Mouse (Mus musculus) cerebellum, adult 9-11 months (tissue): ENCODE measurements around the gene Ptprt.
"Not testable (repeated sequence)": the region's sequence is repeated elsewhere in the genome, so short reads cannot be mapped to it uniquely, and the experiment has no call there.

Experiments used
- DNase-seq: peaks from one replicate; pipeline ENCODE4 v3.0.0; 2022

Ptprt gene

DNA sequence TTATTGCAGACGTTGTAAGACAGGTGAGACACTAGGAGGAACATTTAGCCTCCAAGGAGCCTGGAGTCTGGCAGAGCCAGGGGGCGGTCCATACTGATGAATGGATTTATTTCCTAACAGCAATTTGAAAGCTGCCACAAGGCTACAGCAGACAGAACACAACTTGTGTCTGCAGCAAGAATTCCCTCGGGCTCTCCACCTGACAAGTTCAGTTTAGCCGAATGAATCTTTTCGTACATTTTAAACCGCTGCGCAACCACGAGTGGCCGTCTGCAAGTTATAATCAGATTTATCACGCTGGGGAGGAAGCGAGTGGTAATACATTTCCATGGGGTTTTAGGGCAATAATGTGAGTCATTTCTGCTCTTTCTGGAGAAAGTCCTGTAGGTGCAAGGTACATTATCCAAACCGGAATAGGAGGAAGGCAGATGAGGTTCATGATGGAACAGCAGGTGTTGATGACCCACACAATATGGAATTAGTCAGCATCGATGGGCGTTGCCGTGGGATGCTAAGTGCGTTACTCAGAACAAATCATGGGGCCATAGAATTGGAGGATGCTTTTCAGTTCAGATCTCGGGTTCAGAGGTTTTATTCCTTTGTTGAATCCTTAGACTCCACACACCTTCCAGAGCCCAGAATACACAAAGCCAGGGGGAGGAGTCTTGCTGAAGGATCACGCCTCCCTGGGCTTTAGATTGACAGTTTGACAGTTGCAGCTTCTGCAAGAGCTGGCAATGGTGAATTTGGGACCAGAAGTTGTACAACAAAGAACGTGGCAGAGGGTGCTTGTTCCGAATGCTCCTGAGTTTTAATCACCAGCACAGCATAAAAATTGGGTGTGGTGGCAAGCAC, 478.1 kb downstream of the Ptprt start:
- no peak for DNase-seq

DNA sequence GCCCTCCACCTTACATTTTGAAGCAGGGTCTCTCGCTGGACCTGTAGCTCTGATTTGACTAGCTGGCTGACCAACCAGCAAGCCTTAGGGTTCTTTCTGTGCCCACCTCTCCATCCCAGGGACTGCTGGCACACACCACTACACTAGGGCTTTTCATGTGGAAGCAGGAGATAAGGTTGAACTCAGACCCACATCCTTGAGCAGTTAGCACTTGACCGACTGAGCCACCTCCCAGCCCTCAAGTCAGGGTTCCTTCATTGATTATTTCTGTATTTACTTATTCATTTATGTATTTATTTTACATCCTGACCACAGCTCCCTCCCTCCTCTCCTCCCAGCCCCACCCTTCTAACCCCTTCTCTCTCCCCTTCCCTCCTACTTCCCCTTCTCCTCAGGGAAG, 479.1 kb downstream of the Ptprt start:
- no peak for DNase-seq

DNA sequence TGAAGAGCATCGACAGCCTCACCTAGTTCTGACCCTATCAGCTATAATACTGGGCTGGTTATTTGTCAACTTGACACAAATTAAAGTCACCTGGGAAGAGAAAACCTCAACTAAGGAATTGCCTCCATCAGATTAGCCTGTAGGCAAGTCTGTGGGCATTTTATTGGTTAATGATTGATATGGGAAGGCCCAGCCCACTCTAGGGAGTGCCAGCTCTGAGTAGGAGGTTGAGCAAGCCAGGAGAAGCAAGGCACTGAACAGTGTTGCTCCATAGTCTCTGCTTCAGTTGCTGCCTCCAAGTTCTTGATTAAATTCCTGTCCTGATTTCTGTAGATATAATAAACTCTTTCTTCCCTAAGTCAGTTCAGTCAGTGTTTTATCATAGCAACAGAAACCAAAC, 488.4 kb downstream of the Ptprt start:
- no peak for DNase-seq

DNA sequence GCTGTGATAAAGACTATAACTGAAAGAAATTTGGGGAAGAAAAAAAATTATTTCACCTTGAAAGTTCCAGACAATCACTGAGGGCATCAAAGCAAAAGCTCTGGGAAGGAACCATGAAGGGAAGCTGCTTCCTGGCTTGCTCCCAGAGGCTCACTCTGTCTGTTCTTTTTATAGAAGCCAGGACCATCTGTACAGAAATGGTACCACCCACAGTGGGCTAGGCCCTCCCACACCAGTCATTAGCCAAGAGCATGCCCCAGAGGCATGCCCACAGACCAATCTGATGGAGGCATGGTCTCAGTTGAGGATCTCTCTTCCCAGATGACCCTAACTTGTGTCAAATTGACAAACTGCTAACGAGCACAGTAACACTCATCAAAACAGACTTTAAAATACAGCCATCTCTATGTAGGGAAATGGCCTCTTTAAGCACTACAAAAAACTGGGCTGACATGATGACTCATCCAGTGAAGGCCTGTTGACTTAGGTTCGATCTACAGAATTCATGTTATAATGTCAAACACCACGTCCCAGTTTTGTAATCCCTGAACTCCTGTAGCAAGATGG, 519.0 kb downstream of the Ptprt start:
- peak; percentile 18 for DNase-seq

DNA sequence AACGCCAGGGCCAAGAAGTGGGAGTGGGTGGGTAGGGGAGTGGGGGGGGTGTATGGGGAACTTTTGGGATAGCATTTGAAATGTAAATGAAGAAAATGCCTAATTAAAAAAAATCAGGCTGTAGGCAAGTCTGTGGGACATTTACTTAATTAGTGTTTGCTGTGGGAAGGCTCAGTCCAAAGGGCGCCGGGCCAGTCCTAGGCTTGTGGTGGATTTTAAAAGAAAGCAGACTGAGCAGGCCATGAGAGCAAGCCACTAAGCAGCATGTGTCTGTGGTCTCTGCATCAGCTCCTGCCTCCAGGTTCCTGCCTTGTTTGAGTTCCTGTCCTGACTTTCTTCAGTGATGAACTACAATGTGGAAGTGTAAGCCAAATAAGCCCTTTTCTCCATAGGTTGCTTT, 524.8 kb downstream of the Ptprt start:
- not testable (repeated sequence) for DNase-seq

DNA sequence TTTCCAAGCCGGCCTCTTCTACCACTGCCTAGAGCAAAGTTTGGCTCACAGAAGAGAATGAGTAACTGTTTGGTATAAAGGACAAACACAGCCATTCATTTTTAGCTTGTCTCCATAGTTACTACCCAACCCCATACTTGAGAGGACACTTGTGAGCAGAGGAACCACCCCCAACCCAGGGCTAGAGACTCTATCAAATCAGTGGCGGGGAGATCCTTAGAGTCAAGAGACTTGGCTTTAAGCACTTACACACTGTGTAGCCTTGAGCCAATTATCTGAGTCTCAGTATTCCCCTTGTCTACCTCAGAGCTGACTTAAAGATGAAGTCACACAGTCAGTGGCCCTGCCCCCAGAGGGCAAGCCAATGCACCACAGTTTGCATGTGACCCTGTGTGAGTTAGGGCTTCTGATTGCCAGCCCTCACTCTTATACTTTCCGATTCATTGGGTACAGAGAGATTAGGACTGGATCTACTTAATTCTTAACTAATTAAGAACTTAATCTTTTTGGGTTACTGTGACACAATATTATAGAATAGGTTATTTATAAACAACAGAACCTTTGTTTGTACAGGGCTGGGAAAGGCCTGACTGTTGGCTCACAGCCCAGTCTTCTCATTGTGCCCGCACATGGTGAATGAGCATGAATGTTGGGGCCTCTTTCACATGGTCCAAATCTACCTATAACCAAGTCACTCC, 529.2 kb downstream of the Ptprt start:
- DNase-seq: no peak

DNA sequence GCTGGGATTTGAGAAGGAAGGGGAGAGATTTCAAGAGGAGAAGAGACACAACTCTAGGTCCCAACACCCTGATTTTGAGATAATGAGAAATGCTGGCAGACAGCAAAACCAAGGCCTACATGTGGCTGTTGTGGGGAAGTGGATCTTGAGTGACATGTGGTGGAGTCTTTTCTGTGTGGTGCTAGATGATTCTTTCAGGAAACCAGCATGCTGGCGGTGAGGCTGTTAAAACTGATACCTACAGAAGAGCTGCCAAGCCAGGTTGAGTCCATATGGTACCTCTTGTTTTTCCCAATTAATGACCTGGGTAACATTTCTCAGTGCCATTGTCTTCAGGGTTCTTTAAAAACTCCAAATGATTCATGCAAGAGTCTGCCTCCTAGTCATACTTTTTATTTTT, 531.1 kb downstream of the Ptprt start:
- peak; percentile 56 for DNase-seq

DNA sequence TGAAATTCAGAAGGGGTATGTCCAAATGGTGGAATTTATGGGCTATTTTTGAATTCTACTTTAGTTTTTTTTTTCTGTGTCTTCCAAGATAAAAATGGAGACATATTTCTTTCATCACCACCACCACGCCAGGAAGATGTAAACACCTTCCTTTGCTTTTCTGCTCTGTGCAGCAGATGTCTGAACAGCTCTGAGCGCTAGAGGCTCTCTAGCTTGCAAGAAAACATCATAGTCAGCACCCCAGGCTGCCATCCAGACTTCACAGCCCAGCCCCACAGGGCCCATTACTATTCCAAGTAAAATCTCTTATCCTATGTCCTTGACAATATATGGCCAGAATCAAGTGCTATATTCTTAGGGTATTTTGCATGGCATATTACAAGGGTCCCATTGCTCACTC, 542.9 kb downstream of the Ptprt start:
- no peak for DNase-seq

DNA sequence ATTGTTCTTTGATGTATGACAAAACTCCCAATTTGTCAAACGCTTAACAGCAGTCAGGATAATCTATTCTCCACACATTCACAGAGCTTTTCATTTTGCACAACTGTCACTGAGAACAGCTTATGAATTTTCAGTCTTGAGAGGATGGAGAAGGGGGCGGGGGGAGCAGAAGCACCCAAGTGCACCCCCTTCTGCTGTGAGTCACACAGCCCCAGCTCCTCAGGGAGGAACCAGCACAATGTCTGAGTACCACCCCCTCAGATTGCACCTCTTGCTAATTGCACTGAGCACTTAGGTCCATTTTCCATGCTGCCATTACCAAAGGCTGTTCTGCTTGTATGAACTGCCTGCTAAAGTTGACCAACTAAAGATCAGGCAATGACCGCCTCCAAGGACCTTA, 578.6 kb downstream of the Ptprt start:
- DNase-seq: no peak

DNA sequence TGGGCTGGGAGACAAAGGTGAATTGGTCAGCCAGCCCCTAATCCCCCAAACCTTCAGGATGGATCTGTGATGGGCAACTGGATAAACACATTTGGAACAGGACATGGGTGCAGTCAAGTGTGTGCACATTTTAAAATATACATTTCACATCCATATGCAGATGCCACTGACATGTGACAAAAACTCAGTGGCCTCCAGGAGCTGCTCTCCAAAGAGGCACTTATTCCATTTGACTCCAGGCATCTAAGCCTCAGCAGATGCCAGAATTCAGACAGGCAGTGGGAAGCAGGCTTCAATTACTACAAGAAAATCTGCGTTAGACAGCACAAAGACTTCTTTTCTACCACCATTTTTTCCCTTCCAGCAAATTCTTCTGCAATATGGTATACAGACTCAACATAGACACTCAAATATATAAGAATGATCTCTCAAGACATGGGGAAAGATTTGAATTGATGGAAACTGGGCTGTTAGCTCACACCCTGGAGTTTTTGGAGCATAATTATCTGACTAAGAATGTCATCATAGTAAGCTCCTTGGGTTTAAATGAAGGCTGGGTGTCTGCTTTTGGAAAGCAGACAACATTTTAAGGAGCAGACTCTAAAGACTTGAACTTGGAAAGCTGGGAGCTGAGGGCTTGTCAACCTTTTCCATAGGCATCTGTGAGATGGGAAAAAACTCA, 580.1 kb downstream of the Ptprt start:
- DNase-seq: no peak

DNA sequence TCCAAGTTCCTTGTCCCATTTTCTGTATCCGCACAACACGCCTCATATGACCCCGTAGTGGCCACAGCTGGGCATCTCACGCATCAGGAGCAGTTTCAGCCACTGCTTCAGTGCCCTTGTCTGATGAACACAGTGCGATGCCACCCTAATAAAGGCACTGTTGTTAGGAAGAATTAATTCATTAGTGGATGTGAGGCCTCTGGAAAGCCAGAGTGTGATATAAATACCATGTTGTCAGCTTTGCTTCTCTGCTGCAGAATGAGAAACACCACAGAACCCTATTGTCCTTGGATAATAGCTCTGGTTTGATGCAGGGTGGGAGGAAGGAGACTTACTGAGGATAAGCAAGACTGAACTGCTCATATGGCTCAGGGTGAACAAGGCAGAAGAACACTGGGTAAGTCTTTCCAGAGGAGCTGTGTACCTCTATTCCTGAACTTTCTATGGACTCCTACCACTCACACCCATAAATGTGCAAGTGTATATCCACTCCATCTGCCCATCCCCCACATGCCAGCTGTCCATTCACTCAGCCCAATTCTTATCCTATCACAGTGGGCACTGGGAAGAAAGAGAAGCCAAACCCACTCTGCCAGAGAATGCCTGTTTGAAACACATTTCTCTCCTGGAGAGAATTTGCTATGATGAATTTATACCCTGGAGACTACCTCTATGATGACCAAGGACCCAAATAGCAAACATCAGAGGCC, 582.2 kb downstream of the Ptprt start:
- peak; percentile 4 for DNase-seq

DNA sequence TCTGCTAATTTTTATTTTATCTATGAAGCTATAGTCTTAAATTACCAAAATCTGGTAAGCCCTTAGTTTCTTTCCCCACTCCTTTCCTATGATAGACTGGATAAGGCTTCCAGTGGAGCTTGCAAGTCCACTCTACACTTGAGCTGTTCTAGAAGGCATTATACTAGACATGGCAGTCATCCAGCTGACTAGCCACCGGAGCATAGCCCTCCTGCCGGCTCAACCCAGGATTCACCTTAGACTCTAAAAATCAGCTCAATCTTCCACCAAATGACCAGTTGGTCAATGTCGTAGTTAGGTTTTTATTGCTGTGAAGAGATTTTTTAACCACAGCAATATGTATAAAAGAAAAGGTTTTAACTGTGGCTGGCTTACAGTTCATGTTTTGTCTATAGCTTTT, 608.1 kb downstream of the Ptprt start:
- no peak for DNase-seq

DNA sequence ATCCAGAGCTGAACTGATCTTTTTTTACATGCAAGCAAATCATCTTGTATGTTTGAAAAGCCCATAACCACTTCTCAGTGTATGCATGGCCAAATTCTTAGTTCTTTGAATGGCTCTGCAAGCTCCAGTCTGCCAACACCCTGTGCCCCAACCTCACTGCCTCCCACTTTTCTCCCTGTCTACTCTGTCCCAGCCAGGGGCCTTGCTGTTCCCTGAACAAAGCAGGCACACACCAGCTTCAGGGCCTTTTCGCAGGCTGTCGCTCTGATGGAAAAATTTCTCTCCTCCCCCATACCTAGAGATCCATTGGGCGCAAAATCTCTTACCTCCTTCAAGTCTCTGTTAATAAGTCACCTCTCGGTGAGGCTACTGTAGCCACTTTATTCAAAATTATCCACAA, 610.7 kb downstream of the Ptprt start:
- no peak for DNase-seq

DNA sequence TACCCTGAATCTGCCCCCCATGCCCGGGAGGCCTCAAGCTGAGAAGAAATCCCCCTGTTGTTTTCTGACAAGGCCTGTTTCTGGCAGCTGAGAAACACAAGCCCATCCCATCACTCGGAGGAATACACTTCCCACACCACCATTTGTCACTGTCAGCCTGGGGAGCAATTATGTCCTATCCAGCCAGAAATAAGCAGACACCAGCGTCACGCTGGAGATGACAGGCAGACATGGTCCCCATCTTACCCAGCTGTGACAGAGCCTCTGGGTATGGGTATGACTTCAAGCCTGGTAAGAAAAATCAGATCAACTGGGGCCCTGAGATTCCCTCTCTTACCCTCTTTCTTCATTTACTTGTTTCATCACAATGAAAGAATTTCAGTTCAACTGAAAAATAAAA, 625.3 kb downstream of the Ptprt start:
- DNase-seq: no peak

DNA sequence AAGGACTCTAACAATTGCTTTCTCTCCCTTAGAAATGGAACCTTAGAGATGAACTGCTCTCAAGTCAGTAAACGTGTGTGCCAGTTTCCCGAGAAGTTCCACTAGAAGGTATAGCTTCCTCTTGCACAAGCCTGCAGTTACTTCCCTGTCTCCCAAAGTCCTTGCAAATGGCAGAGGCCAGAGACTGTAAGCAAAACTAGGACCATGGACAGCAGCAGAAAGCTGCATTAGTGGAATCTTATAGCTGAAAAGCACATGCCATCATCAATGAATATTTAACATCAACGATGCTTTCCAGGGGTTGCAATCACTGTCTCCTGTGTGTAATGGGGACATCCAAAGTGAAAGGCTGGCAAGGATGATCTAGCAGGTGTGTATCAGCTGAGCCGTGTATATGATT, 629.3 kb downstream of the Ptprt start:
- DNase-seq: no peak

DNA sequence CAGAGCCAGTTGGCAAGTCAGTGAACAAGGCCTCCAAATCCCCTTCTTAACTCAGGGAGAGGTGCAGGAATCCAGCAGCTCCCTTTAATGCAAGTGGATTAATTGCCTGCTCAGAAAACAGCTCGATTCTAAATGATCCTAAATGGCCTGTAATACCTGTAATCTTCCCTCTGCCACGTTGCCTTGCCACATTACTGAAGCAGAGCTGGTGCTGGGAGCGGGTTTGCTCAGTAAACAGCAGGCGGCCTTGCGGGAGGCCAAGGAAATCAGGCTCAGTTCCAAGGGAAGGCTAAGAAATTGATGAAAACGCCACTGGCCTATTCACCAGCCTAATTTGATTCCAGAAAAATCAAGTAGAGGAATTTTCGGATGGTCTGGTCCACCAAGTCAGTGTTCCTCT, 659.9 kb downstream of the Ptprt start:
- DNase-seq: peak; percentile 41

DNA sequence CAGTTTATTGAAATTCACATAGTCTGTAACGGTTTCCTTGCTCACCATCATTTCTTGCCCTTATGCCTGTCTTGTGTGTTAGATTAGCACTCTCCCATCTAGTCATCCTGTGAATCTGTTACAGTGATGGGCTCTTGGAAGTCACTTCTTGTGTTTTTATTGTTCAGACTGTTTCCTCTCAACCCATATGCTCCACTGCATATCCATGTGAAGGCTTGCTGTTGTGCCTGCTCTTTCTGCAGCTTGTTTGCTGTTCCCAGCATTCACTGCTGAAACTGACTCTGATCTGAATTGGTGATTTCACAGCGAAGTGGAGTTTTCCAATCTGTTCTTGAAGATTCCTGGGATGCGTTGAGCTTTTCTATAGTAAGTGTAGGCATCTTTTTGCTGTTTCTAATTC, 678.6 kb downstream of the Ptprt start:
- no peak for DNase-seq

DNA sequence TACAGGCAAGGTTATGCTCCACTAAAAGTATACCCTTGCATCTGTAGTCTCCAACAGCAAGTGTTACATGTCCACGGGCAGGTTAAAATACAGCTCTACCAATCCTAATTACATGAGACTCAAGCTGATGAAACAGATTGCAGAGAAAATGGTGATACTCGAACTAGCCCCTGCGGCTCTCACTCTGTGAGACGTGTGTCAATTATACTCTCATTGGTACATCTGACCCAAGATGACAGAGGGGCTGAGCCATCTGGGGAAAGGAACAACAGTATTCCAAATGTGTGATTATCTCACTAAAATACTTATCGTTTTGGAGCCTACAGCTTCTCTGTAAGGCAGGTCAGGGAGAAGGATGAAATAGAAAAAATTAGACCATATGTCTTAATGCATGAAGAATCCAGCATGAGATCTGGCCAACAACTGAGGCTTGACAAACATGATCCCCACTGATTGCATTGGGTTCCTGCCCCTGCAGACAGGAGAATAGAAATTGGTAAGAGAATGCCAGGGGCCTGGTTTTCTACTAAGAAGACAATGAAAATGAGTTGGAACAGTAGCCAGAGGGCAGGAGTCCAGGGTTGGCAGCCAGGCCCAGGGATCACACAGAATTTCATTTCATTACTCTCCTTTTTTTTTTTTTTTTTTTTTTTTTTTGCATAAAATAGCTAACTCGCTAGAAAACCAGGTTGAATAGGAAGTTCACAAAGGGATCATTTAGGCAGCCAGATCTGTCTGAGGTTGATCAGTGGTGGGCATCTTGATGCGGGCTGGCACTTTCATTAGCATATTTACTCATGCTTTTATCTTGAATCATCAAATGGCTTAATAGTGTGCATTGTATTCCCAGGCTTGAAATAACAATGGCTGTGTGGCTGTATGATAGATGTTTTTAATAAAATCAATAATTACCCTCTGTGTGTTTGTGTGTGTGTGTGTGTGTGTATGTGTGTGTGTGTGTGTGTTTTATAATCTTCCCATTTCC, 699.5 kb downstream of the Ptprt start:
- DNase-seq: peak; percentile 83

DNA sequence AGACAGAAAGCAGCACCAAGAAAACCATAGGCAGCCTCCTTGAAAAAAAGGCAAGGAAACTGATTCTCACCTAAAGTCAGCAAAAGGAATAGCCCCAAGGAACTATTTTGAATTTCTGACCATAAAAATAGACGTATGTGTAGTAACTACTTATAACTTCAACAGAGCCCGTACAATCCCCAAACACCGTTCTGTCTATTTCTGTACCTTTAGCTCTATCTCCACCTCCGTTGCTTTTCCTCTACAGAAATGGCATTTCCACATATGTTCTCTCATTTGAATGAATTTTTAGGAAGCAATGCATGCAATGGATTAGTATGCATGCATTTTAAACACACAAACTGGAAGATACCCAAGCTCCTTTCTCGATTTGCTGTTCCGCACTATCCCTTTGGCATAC, 715.5 kb downstream of the Ptprt start:
- DNase-seq: no peak

DNA sequence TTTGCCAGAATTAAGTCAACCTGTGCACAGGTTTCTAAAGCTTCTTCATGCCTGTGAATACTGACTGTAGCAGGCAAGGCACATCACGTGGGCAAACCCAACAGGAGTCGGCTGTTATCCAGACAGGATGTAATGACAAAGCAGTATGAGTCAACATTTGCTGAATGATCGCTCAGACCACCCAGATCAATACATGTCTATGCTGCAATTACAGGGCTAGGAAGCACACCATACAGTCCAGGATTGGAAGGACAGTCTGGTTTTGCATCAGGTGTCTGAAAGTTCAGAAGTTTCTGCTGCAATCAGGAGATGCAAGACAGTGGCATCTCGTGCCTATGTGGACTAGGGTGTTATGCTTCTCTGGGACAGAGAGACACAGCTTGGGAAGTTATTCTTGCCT, 716.3 kb downstream of the Ptprt start:
- no peak for DNase-seq

DNA sequence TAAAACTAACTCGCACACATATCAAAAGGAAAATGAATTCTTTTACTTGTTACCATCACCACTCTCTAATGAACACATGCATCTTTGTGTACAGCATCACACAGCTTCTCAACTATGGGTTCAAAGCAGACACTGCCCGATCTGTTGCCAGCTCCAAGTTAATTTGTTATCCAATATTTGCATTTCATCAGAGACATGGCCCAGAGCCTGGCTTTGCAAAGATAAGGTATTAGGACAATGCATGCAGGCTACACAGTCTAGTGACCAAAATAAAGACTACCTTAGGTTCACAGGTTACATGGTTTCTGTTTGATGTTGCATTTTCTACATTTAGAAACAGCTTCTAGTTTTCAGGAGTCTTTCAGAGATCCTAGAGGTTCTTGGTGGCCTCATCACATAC, 719.0 kb downstream of the Ptprt start:
- DNase-seq: no peak

DNA sequence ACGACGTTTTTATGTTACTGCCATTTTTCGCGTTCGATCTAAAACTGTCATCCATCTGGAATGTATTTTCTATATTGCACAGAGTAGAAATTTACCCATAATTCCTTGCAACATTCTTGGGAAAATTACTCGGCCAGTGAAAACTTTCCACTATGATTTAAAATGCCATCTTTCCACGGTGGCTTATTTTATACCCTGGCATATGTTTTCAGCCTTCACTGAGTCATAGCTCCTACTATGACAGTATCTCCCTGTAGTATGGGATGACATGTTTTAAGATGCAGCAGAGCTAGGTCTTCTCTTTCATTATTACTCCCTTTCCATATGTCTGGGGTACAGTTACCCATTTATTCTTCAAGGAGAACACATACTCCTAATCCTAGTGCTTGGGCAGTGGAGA, 753.7 kb downstream of the Ptprt start:
- no peak for DNase-seq
